In the genomic region with DNA sequence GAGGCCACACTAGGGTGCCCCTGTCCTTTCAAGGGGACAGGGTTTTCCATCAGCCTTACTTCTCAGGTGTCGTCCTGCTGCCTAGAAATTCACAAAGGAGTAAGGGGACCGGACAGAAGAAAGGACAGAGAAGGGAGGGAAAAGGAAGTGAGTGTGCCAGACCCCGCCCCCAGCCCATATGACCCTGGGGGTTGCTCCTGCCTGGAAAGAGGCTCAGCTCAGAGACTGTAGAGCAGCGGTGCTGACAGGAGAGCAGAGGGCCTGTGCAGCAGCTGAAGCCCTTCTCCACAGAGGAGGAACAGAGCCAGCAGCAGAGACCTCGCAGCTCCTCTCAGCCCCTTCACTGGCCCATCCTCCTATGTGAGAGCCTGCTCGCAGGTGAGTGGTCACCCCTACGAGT, we compare ENCODE assay signal across 16 mouse cellular contexts. TPM values are rescaled to one million over a fixed set of nuclear protein-coding genes. Genes with fewer than 3 reads are reported as not detected.
DNase-seq lines count a peak whose midpoint lies in the region; ATAC-seq and TF ChIP-seq lines count a peak whose summit lies in the region.
"Had no signal": no experiment of that assay in that cellular context is flagged by ENCODE, and none has a peak within 500 bp of the region (broad histone marks: within the 10 kb centered on the region; RNA-seq: fewer than 3 reads in every experiment).

No protein-coding gene starts in this region.

- no peak for DNase-seq in heart, postnatal 36 days
- DNase-seq in A20 (ENCODE audit: low read depth, low spot score): peak; percentile 16
- no peak for DNase-seq in G1E (ENCODE audit: low spot score)
- DNase-seq in limb, embryonic 10.5 days (ENCODE audit: low spot score): no peak
- DNase-seq in adrenal gland, adult 2 months: no peak
- no peak for DNase-seq in testis, postnatal 14 days (ENCODE audit: low spot score)
- no peak for DNase-seq in T-cell, adult 2 months (ENCODE audit: low spot score)
- DNase-seq: adrenal gland, postnatal 36 days; cerebellum, adult 9-10 months; lung, postnatal 36 days had no signal

- H3K4me2 ChIP-seq in heart, embryonic 13.5 days: 0 out of 2 replicates have a peak overlapping the region, but pooled peaks have one; percentile 1

- H3K9me3 ChIP-seq in heart, embryonic 13.5 days: no peaks in the 10 kb centered on the region
- 0 out of 2 replicates have a peak, but pooled peaks cover 2% of the 10 kb centered on the region for H3K9me3 ChIP-seq in G1E (replicated peaks)
- H3K9me3 ChIP-seq in limb, embryonic 10.5 days (replicated peaks): no peaks in the 10 kb centered on the region

- H3K36me3 ChIP-seq in heart, embryonic 13.5 days: no peaks in the 10 kb centered on the region
- H3K36me3 ChIP-seq in G1E (replicated peaks): no peaks in the 10 kb centered on the region
- no peaks in the 10 kb centered on the region for H3K36me3 ChIP-seq in limb, embryonic 10.5 days

- 38% methylated on average over 7 of the region's 7 CpGs for WGBS in heart, embryonic 13.5 days
- WGBS in limb, embryonic 10.5 days: 41% methylated on average over 7 of the region's 7 CpGs

- peak overlapping the region; percentile 64 for H3K27ac ChIP-seq in heart, embryonic 13.5 days (replicated peaks)
- peak overlapping the region; percentile 73 for H3K27ac ChIP-seq in limb, embryonic 10.5 days
- H3K27ac ChIP-seq: layer of hippocampus, adult 2 months had no signal

- intact Hi-C loops in heart, postnatal 36 days (cut with DNase I): no loop called here

- ATAC-seq in heart, embryonic 13.5 days (ENCODE audit: extremely low read depth, insufficient number of reproducible peaks, low FRiP score, low TSS enrichment): no peak
- no peak for ATAC-seq in G1E (ENCODE audit: extremely low read depth, insufficient number of reproducible peaks, low FRiP score, poor library complexity, severe bottlenecking)
- ATAC-seq: intestine, postnatal 0 days had no signal

- no peak overlapping the region for H3K9ac ChIP-seq in heart, embryonic 13.5 days

- peaks cover 13% of the 10 kb centered on the region for H3K4me1 ChIP-seq in heart, embryonic 13.5 days
- H3K4me1 ChIP-seq in G1E (ENCODE audit: insufficient read depth, low read depth, low read length): peaks cover 73% of the 10 kb centered on the region
- H3K4me1 ChIP-seq in limb, embryonic 10.5 days: peaks cover 28% of the 10 kb centered on the region

- H3K27me3 ChIP-seq in heart, embryonic 13.5 days (replicated peaks): no peaks in the 10 kb centered on the region
- peaks cover 2% of the 10 kb centered on the region; the same call in 1 of the 2 replicates for H3K27me3 ChIP-seq in G1E (ENCODE audit: insufficient read depth, low read length)
- H3K27me3 ChIP-seq in limb, embryonic 10.5 days (ENCODE audit: low read depth, poor library complexity, severe bottlenecking): no peaks in the 10 kb centered on the region

- no peak for TF ChIP-seq CTCF in G1E (IDR thresholded peaks at IDR 0.05; ENCODE audit: low read depth, low read length)

- no peak overlapping the region for H3K4me3 ChIP-seq in heart, embryonic 13.5 days
- H3K4me3 ChIP-seq in G1E (ENCODE audit: low read depth, low read length): peak overlapping the region; percentile 59; the same call in 1 of the 2 replicates
- peak overlapping the region; percentile 22; the same call in 1 of the 2 replicates for H3K4me3 ChIP-seq in limb, embryonic 10.5 days
- H3K4me3 ChIP-seq: layer of hippocampus, adult 2 months; myocyte had no signal

RNA-seq across cellular contexts. Expression of a gene that starts 8.3 kb away (rescaled TPM):
- 10.6 and 11.8 TPM in 2 replicates for polyA plus RNA-seq in heart, embryonic 13.5 days (2015; fragmentation: Nextera tagmentation; extraction: Ambion mirVana)
- not detected for total RNA-seq in heart, postnatal 36 days (2021)
- total RNA-seq in G1E (2014; fragmentation: Nextera tagmentation): not detected in 2 replicates
- total RNA-seq in G1E (2017): not detected in 2 replicates
- 1.3 and 1.7 TPM in 2 replicates for polyA plus RNA-seq in G1E (2012)
- 15.1 and 17.8 TPM in 2 replicates for polyA plus RNA-seq in limb, embryonic 10.5 days (2016; fragmentation: Nextera tagmentation; extraction: Ambion mirVana)
- total RNA-seq in adrenal gland, adult 2 months (2021): under 1 TPM in 1 of 2 experiments, not detected in 1; 0.97 TPM
- not detected in 2 replicates for polyA plus RNA-seq in adrenal gland, adult 2 months (2012; rRNA removed)
- total RNA-seq: adrenal gland, postnatal 36 days had no signal

RNA-seq across cellular contexts. Expression of a gene that starts 16.0 kb away (rescaled TPM):
- polyA plus RNA-seq in heart, embryonic 13.5 days (2015; fragmentation: Nextera tagmentation; extraction: Ambion mirVana): not detected in 2 replicates
- total RNA-seq in heart, postnatal 36 days (2021): not detected
- total RNA-seq in G1E (2014; fragmentation: Nextera tagmentation) (not detected in 2 replicates), G1E (2017) (0.11 and 0.17 TPM in 2 replicates)
- polyA plus RNA-seq in G1E (2012): not detected in 2 replicates
- not detected in 2 replicates for polyA plus RNA-seq in limb, embryonic 10.5 days (2016; fragmentation: Nextera tagmentation; extraction: Ambion mirVana)
- not detected for total RNA-seq in adrenal gland, adult 2 months (2021)
- polyA plus RNA-seq in adrenal gland, adult 2 months (2012; rRNA removed): not detected in 2 replicates
- total RNA-seq: adrenal gland, postnatal 36 days; layer of hippocampus, adult 2 months; left cerebral cortex, postnatal 25 days had no signal
- polyA plus RNA-seq: heart, postnatal 0 days; intestine, postnatal 0 days; myocyte had no signal

RNA-seq across cellular contexts. Expression of a gene that starts 16.2 kb away (rescaled TPM):
- polyA plus RNA-seq in heart, embryonic 13.5 days (2015; fragmentation: Nextera tagmentation; extraction: Ambion mirVana): 0.08 TPM in 1 of 2 replicates, not detected in the other
- not detected for total RNA-seq in heart, postnatal 36 days (2021)
- total RNA-seq in G1E (2014; fragmentation: Nextera tagmentation) (not detected in 2 replicates), G1E (2017) (not detected in 2 replicates)
- not detected in 2 replicates for polyA plus RNA-seq in G1E (2012)
- not detected in 2 replicates for polyA plus RNA-seq in limb, embryonic 10.5 days (2016; fragmentation: Nextera tagmentation; extraction: Ambion mirVana)
- total RNA-seq in adrenal gland, adult 2 months (2021): not detected
- polyA plus RNA-seq in adrenal gland, adult 2 months (2012; rRNA removed): not detected in 2 replicates
- total RNA-seq: adrenal gland, postnatal 36 days; layer of hippocampus, adult 2 months; left cerebral cortex, postnatal 25 days had no signal
- polyA plus RNA-seq: heart, postnatal 0 days; intestine, postnatal 0 days; myocyte had no signal

RNA-seq across cellular contexts. Expression of a gene that starts 30.5 kb away (rescaled TPM):
- 1,220 and 1,401 TPM in 2 replicates for polyA plus RNA-seq in heart, embryonic 13.5 days (2015; fragmentation: Nextera tagmentation; extraction: Ambion mirVana)
- 100 to 1,000 TPM; 514 to 531 TPM for total RNA-seq in heart, postnatal 36 days (2021)
- total RNA-seq in G1E (2014; fragmentation: Nextera tagmentation): 877 and 949 TPM in 2 replicates
- total RNA-seq in G1E (2017): 1,262 and 1,401 TPM in 2 replicates
- 2,998 and 3,499 TPM in 2 replicates for polyA plus RNA-seq in G1E (2012)
- polyA plus RNA-seq in limb, embryonic 10.5 days (2016; fragmentation: Nextera tagmentation; extraction: Ambion mirVana): 2,143 and 2,281 TPM in 2 replicates
- 1,000 to 10,000 TPM in 1 of 2 experiments, 100 to 1,000 TPM in 1; 601 to 1,035 TPM for total RNA-seq in adrenal gland, adult 2 months (2021)
- 230 TPM in 2 replicates for polyA plus RNA-seq in adrenal gland, adult 2 months (2012; rRNA removed)

RNA-seq across cellular contexts. Expression of a gene that starts 43.5 kb away (rescaled TPM):
- polyA plus RNA-seq in heart, embryonic 13.5 days (2015; fragmentation: Nextera tagmentation; extraction: Ambion mirVana): 0.25 and 0.39 TPM in 2 replicates
- total RNA-seq in heart, postnatal 36 days (2021): 1 to 10 TPM; 1.7 to 2.5 TPM
- total RNA-seq in G1E (2014; fragmentation: Nextera tagmentation): not detected in 2 replicates
- 0.11 TPM in 1 of 2 replicates, not detected in the other for total RNA-seq in G1E (2017)
- polyA plus RNA-seq in G1E (2012): 0.04 TPM in 1 of 2 replicates, not detected in the other
- polyA plus RNA-seq in limb, embryonic 10.5 days (2016; fragmentation: Nextera tagmentation; extraction: Ambion mirVana): 0.31 and 0.36 TPM in 2 replicates
- under 1 TPM; 0.46 to 0.86 TPM for total RNA-seq in adrenal gland, adult 2 months (2021)
- polyA plus RNA-seq in adrenal gland, adult 2 months (2012; rRNA removed): 2.2 and 3.1 TPM in 2 replicates
- total RNA-seq: layer of hippocampus, adult 2 months had no signal
